Comparison of ENCODE assay signal across 15 mouse cellular contexts in the genomic region with DNA sequence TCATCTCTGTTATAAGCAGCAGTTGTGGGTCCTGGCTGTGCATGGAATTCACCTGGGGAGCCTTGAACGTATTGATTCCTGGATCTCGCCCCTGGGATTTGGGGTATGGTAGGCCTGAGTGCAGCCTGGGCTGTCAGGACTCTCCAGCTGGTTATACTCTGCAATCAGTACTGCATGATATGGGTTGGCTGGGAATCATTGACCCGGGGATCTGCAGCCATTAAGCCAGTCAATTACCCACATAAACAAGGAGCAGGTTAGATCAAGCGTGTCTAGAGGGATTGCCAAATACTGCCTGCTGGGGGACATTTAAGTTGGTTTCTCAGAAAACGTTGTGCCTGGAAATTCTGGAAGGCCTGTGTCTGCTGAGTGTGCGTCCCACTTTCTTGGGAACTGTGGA. TPM values are rescaled to one million over a fixed set of nuclear protein-coding genes. Genes with fewer than 3 reads are reported as not detected.
A peak's percentile ranks its signal among the peaks of the same experiment; 100 is the strongest.
DNase-seq lines count a peak whose midpoint lies in the region; ATAC-seq and TF ChIP-seq lines count a peak whose summit lies in the region.
"Had no signal": no experiment of that assay in that cellular context is flagged by ENCODE, and none has a peak within 500 bp of the region (broad histone marks: within the 10 kb centered on the region; RNA-seq: fewer than 3 reads in every experiment).

No protein-coding gene starts in this region.

- no peak overlapping the region for H3K9ac ChIP-seq in hindbrain, embryonic 15.5 days
- H3K9ac ChIP-seq in hindbrain, embryonic 13.5 days: no peak overlapping the region
- no peak overlapping the region for H3K9ac ChIP-seq in lung, embryonic 15.5 days
- no peak overlapping the region for H3K9ac ChIP-seq in kidney, postnatal 0 days (ENCODE audit: low read depth, low read length)
- H3K9ac ChIP-seq in stomach, postnatal 0 days (ENCODE audit: low read length): no peak overlapping the region
- H3K9ac ChIP-seq: midbrain, embryonic 15.5 days; neural tube, embryonic 12.5 days had no signal

- DNase-seq in lung, adult 18-20 months: no peak
- DNase-seq in kidney, postnatal 0 days (ENCODE audit: low spot score): peak; percentile 79
- DNase-seq in stomach, postnatal 0 days (ENCODE audit: low spot score): no peak
- DNase-seq in heart, postnatal 4 days: no peak
- DNase-seq: cerebellum, adult 11 months; layer of hippocampus, adult 9-11 months; right cerebral cortex, postnatal 14 days; thymus, postnatal 14 days had no signal

- no peaks in the 10 kb centered on the region for H3K9me3 ChIP-seq in hindbrain, embryonic 15.5 days
- H3K9me3 ChIP-seq in hindbrain, embryonic 13.5 days: no peaks in the 10 kb centered on the region
- H3K9me3 ChIP-seq in lung, embryonic 15.5 days: no peaks in the 10 kb centered on the region
- H3K9me3 ChIP-seq in kidney, postnatal 0 days (replicated peaks; ENCODE audit: low read length): no peaks in the 10 kb centered on the region
- no peaks in the 10 kb centered on the region for H3K9me3 ChIP-seq in stomach, postnatal 0 days (ENCODE audit: control insufficient read depth, low read length)
- H3K9me3 ChIP-seq: G1E; midbrain, embryonic 15.5 days; neural tube, embryonic 12.5 days had no signal

- no peak overlapping the region for H3K27ac ChIP-seq in hindbrain, embryonic 15.5 days (replicated peaks)
- no peak overlapping the region for H3K27ac ChIP-seq in hindbrain, embryonic 13.5 days
- 0 out of 2 replicates have a peak overlapping the region, but pooled peaks have one; percentile 18 for H3K27ac ChIP-seq in lung, embryonic 15.5 days
- peak overlapping the region; percentile 60 for H3K27ac ChIP-seq in kidney, postnatal 0 days
- H3K27ac ChIP-seq in stomach, postnatal 0 days (replicated peaks): no peak overlapping the region
- H3K27ac ChIP-seq: midbrain, embryonic 15.5 days; neural tube, embryonic 12.5 days had no signal

- H3K4me3 ChIP-seq in hindbrain, embryonic 15.5 days: no peak overlapping the region
- H3K4me3 ChIP-seq in hindbrain, embryonic 13.5 days: no peak overlapping the region
- H3K4me3 ChIP-seq in lung, embryonic 15.5 days: no peak overlapping the region
- no peak overlapping the region for H3K4me3 ChIP-seq in kidney, postnatal 0 days (replicated peaks; ENCODE audit: low read depth, low read length)
- H3K4me3 ChIP-seq in stomach, postnatal 0 days (ENCODE audit: low read depth, low read length): no peak overlapping the region
- H3K4me3 ChIP-seq: midbrain, embryonic 15.5 days; neural tube, embryonic 12.5 days had no signal

- no peak overlapping the region for H3K4me2 ChIP-seq in hindbrain, embryonic 15.5 days
- H3K4me2 ChIP-seq in hindbrain, embryonic 13.5 days: no peak overlapping the region
- H3K4me2 ChIP-seq in lung, embryonic 15.5 days: no peak overlapping the region
- no peak overlapping the region for H3K4me2 ChIP-seq in kidney, postnatal 0 days (ENCODE audit: low read length)
- H3K4me2 ChIP-seq in stomach, postnatal 0 days (replicated peaks; ENCODE audit: low read depth): no peak overlapping the region
- H3K4me2 ChIP-seq: heart, embryonic 11.5 days; midbrain, embryonic 15.5 days; neural tube, embryonic 12.5 days had no signal

- no peaks in the 10 kb centered on the region for H3K27me3 ChIP-seq in hindbrain, embryonic 15.5 days
- H3K27me3 ChIP-seq in hindbrain, embryonic 13.5 days: no peaks in the 10 kb centered on the region
- no peaks in the 10 kb centered on the region for H3K27me3 ChIP-seq in lung, embryonic 15.5 days
- H3K27me3 ChIP-seq in kidney, postnatal 0 days (ENCODE audit: insufficient read depth, low read length): no peaks in the 10 kb centered on the region
- H3K27me3 ChIP-seq in stomach, postnatal 0 days (ENCODE audit: control insufficient read depth, insufficient read depth, low read length): no peaks in the 10 kb centered on the region
- H3K27me3 ChIP-seq: midbrain, embryonic 15.5 days; neural tube, embryonic 12.5 days had no signal

- TF ChIP-seq CTCF in kidney, postnatal 0 days (IDR thresholded peaks at IDR 0.05; ENCODE audit: low read depth): no peak
- TF ChIP-seq CTCF in stomach, postnatal 0 days (IDR thresholded peaks at IDR 0.05; ENCODE audit: low read depth): no peak

- WGBS in hindbrain, embryonic 15.5 days: 63% methylated on average over 6 of the region's 6 CpGs
- WGBS in hindbrain, embryonic 13.5 days: 65% methylated on average over 6 of the region's 6 CpGs
- 48% methylated on average over 6 of the region's 6 CpGs for WGBS in lung, embryonic 15.5 days
- WGBS in kidney, postnatal 0 days: 29% methylated on average over 6 of the region's 6 CpGs
- WGBS in stomach, postnatal 0 days: 52% methylated on average over 6 of the region's 6 CpGs

- TF ChIP-seq EP300 in stomach, postnatal 0 days (optimal IDR thresholded peaks at IDR 0.05): no peak

- no peaks in the 10 kb centered on the region for H3K4me1 ChIP-seq in hindbrain, embryonic 15.5 days (replicated peaks)
- H3K4me1 ChIP-seq in hindbrain, embryonic 13.5 days (replicated peaks): peaks cover 4% of the 10 kb centered on the region; the same call in 1 of the 2 replicates
- H3K4me1 ChIP-seq in lung, embryonic 15.5 days: peaks cover 40% of the 10 kb centered on the region
- peaks cover 15% of the 10 kb centered on the region for H3K4me1 ChIP-seq in kidney, postnatal 0 days (replicated peaks; ENCODE audit: insufficient read depth, low read length)
- peaks cover 2% of the 10 kb centered on the region; the same call in 1 of the 2 replicates for H3K4me1 ChIP-seq in stomach, postnatal 0 days (replicated peaks; ENCODE audit: control insufficient read depth, insufficient read depth)
- H3K4me1 ChIP-seq: midbrain, embryonic 15.5 days; neural tube, embryonic 12.5 days had no signal

- no peaks in the 10 kb centered on the region for H3K36me3 ChIP-seq in hindbrain, embryonic 15.5 days
- no peaks in the 10 kb centered on the region for H3K36me3 ChIP-seq in hindbrain, embryonic 13.5 days
- H3K36me3 ChIP-seq in lung, embryonic 15.5 days: no peaks in the 10 kb centered on the region
- H3K36me3 ChIP-seq in kidney, postnatal 0 days (ENCODE audit: insufficient read depth, low read length): no peaks in the 10 kb centered on the region
- no peaks in the 10 kb centered on the region for H3K36me3 ChIP-seq in stomach, postnatal 0 days (ENCODE audit: control insufficient read depth, insufficient read depth, low read length)
- H3K36me3 ChIP-seq: G1E; midbrain, embryonic 15.5 days; neural tube, embryonic 12.5 days had no signal

- ATAC-seq in hindbrain, embryonic 15.5 days (ENCODE audit: low FRiP score, low read depth): 0 out of 2 replicates have a peak, but pooled peaks have one; percentile 54
- ATAC-seq in hindbrain, embryonic 13.5 days (ENCODE audit: low FRiP score): no peak
- peak; percentile 61; the same call in 1 of the 2 replicates for ATAC-seq in lung, embryonic 15.5 days (ENCODE audit: borderline replicate concordance, extremely low read depth, low FRiP score, low TSS enrichment)
- peak; percentile 72 for ATAC-seq in kidney, postnatal 0 days (replicated peaks; ENCODE audit: low FRiP score, low read depth)
- 0 out of 2 replicates have a peak, but pooled peaks have one; percentile 35 for ATAC-seq in stomach, postnatal 0 days (ENCODE audit: low FRiP score, low TSS enrichment)
- ATAC-seq: midbrain, embryonic 15.5 days had no signal

RNA-seq across cellular contexts. Expression of a gene that starts 11.8 kb away (rescaled TPM):
- 0.78 and 0.89 TPM in 2 replicates for polyA plus RNA-seq in hindbrain, embryonic 15.5 days (2015; fragmentation: Nextera tagmentation; extraction: Ambion mirVana)
- 0.74 and 0.98 TPM in 2 replicates for polyA plus RNA-seq in hindbrain, embryonic 13.5 days (2015; fragmentation: Nextera tagmentation; extraction: Ambion mirVana)
- 9.7 and 10.9 TPM in 2 replicates for polyA plus RNA-seq in lung, embryonic 15.5 days (2015; fragmentation: Nextera tagmentation; extraction: Ambion mirVana)
- polyA plus RNA-seq in kidney, postnatal 0 days (2015; fragmentation: Nextera tagmentation; extraction: Ambion mirVana): 5.6 and 6.1 TPM in 2 replicates
- 7.3 TPM in 2 replicates for polyA plus RNA-seq in stomach, postnatal 0 days (2015; fragmentation: Nextera tagmentation; extraction: Ambion mirVana)
- total RNA-seq in heart, postnatal 4 days (2021): 1 to 10 TPM; 9.8 TPM
- polyA plus RNA-seq: G1E had no signal

Comparison
In these comparisons a context has a peak if more than half of its experiments do, and no peak if none do; other contexts are left out.
1. H3K27ac ChIP-seq: peak in lung, embryonic 15.5 days (single experiment) and kidney, postnatal 0 days (single experiment); none in hindbrain, embryonic 15.5 days (single experiment), hindbrain, embryonic 13.5 days (single experiment) and stomach, postnatal 0 days (single experiment).